16 mouse cellular contexts compared by ENCODE assay signal in genomic region chr11:105807103-105807502, GRCm38 (mm10).
DNase-seq lines count a peak whose midpoint lies in the region; ATAC-seq lines count a peak whose summit lies in the region.
"Had no signal": no experiment of that assay in that cellular context is flagged by ENCODE, and none has a peak within 500 bp of the region (broad histone marks: within the 10 kb centered on the region; RNA-seq: fewer than 3 reads in every experiment).

No protein-coding gene starts in this region.

- DNase-seq in adrenal gland, adult 2 months = peak; percentile 52
- no peak for DNase-seq in adrenal gland, adult 18-20 months (ENCODE audit: low spot score in 2 of 2)
- peak; percentile 2 for DNase-seq in cerebellum, adult 9-11 months
- DNase-seq in cerebellum, adult 9-10 months = no peak
- no peak for DNase-seq in frontal cortex, postnatal 10 days (ENCODE audit: low spot score in 2 of 2)
- peak; percentile 18 for DNase-seq in adrenal gland, postnatal 25 days
- DNase-seq in right cerebral cortex, postnatal 25 days = no peak
- DNase-seq: B cell, adult 2 months; heart, adult 18-20 months; heart, postnatal 10 days; kidney, adult 11 months; kidney, adult 9 months had no signal

- ATAC-seq in frontal cortex, adult (ENCODE audit: low TSS enrichment) = peak; percentile 57; the same call in 1 of the 2 replicates
- ATAC-seq: CD4-positive, CD25-positive, alpha-beta regulatory T cell, adult 4 months; forebrain, embryonic 16.5 days; hindbrain, postnatal 0 days had no signal

Comparison
In these comparisons a context has a peak if more than half of its experiments do, and no peak if none do; other contexts are left out.
1. DNase-seq: peak in adrenal gland, adult 2 months (single experiment), cerebellum, adult 9-11 months (single experiment) and adrenal gland, postnatal 25 days (single experiment); none in adrenal gland, adult 18-20 months (0 of 2), cerebellum, adult 9-10 months (single experiment), frontal cortex, postnatal 10 days (0 of 2) and right cerebral cortex, postnatal 25 days (single experiment).